Mouse (Mus musculus): ENCODE measurements around the gene Syt16. TPM values are rescaled to one million over a fixed set of nuclear protein-coding genes. Genes with fewer than 3 reads are reported as not detected.

The Syt16 gene
- polyA plus RNA-seq (2012; rRNA removed) (0.01 TPM in 1 of 2 replicates, not detected in the other), polyA plus RNA-seq (2014; fragmentation: Nextera tagmentation; extraction: Ambion mirVana) (0.04 TPM in 1 of 2 replicates, not detected in the other)

DNA sequence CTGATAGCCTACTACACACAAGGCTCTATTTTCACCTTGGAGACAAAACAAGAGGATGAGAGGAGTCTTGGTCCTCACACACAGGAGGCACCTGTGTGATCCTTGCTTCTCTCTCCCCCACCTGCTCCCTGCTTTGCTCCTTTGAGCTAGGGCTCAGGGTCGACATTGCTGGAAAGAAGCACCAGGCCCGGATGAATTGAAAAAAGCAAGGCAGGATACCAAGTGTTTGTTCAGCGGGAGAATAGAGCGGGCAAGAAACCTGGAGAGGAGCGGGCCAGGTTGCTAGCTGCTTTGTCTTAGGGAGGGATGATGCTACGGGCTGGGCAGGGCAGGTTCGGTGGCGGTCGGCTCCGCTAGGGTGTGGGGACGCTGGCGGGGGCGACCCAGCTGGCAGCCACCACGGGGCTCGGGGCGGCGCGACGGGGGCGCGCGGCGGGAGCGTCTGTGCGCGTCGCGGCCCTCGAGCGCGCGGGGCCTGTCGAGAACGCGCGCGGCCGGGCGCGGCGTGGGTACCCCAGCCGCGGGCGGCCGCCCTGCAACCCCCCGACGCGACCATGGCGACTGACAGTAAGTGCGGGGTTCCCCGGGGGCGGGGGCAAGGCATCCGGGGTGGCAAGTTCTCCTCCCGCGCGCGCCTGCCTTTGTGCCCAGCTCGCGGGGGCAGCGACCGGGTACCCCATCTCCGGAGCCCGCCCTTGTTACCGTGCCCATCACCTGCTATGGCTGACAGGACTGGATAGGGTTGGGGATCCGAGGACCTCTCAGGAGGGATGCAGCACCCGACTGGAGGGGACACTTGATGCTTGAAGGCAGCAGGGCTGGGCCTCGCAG is at the start of gene Syt16:
Syt16 (plus strand) TSS at position 365 of the 831 bp plus-strand sequence.
- ATAC-seq (ENCODE audit: insufficient read depth) (no peak), DNase-seq (ENCODE audit: low read depth in 3 of 3, low spot score in 3 of 3) (no peak)
- Histone ChIP-seq H3K27ac (no peak within 1 kb of the TSS), H3K9ac (replicated peaks) (no peak within 1 kb of the TSS), H3K4me1 (replicated peaks; ENCODE audit: control insufficient read depth in 2 of 2, insufficient read depth in 2 of 2, low read length in 1 of 2) (no peaks in the 10 kb centered on the region), H3K36me3 (replicated peaks; ENCODE audit: control insufficient read depth, insufficient read depth, low read depth) (no peaks in the 10 kb centered on the region), H3K4me2 (ENCODE audit: low read depth) (peak within 1 kb of the TSS; percentile 49), H3K27me3 (ENCODE audit: control insufficient read depth, insufficient read depth, low read length) (peaks cover 31% of the 10 kb centered on the region), H3K9me3 (ENCODE audit: control insufficient read depth, low read length) (no peaks in the 10 kb centered on the region), H3K4me3 (ENCODE audit: insufficient read depth in 1 of 2, low read depth in 2 of 2, low read length in 2 of 2) (peak within 1 kb of the TSS in 1 of 2 experiments; percentile 34; a peak in 2 of 4 replicates)
- 2% methylated on average over 65 of the region's 67 CpGs for WGBS (ENCODE audit: insufficient replicate concordance)
- TF ChIP-seq EP300 (IDR thresholded peaks at IDR 0.05; ENCODE audit: low read depth) = no peak
- no peak for TF ChIP-seq CTCF (IDR thresholded peaks at IDR 0.05; ENCODE audit: low read depth)

DNA sequence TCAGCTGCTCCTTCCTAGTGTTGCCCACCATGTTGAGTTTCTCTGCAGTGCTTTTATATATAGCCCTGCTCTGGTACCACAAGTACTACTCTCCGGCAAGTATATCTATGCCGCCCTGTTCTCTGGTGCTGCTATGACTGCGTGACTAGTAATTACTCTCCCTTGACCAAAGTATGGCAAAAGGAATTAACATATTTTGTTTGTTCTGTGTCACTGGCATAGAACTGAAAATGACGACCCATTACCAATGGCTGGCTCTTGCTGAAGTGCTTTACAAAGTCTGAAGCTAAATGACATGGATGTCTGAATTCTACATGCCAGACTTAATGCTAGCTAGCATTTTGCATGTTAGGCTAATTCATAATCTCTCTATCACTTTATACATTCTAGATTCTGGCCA is 49.0 kb upstream of the Syt16 start:
- Histone ChIP-seq H3K4me3 (ENCODE audit: insufficient read depth in 1 of 2, low read depth in 2 of 2, low read length in 2 of 2) (no peak overlapping the region), H3K4me1 (replicated peaks; ENCODE audit: control insufficient read depth in 2 of 2, insufficient read depth in 2 of 2, low read length in 1 of 2) (peaks cover 0 to 2% of the 10 kb centered on the region in 2 experiments; a peak in 3 of 4 replicates), H3K4me2 (ENCODE audit: low read depth) (no peak overlapping the region), H3K9ac (replicated peaks) (no peak overlapping the region), H3K9me3 (ENCODE audit: control insufficient read depth, low read length) (no peaks in the 10 kb centered on the region), H3K27me3 (ENCODE audit: control insufficient read depth, insufficient read depth, low read length) (peaks cover 4% of the 10 kb centered on the region; the same call in 1 of the 2 replicates), H3K27ac (no peak overlapping the region), H3K36me3 (replicated peaks; ENCODE audit: control insufficient read depth, insufficient read depth, low read depth) (peaks cover 11% of the 10 kb centered on the region)
- ATAC-seq (ENCODE audit: insufficient read depth) = no peak
- DNase-seq (ENCODE audit: low read depth in 3 of 3, low spot score in 3 of 3) = no peak
- no peak for TF ChIP-seq CTCF (IDR thresholded peaks at IDR 0.05; ENCODE audit: low read depth)
- WGBS (ENCODE audit: insufficient replicate concordance) = 87% methylated on average over 4 of the region's 4 CpGs

DNA sequence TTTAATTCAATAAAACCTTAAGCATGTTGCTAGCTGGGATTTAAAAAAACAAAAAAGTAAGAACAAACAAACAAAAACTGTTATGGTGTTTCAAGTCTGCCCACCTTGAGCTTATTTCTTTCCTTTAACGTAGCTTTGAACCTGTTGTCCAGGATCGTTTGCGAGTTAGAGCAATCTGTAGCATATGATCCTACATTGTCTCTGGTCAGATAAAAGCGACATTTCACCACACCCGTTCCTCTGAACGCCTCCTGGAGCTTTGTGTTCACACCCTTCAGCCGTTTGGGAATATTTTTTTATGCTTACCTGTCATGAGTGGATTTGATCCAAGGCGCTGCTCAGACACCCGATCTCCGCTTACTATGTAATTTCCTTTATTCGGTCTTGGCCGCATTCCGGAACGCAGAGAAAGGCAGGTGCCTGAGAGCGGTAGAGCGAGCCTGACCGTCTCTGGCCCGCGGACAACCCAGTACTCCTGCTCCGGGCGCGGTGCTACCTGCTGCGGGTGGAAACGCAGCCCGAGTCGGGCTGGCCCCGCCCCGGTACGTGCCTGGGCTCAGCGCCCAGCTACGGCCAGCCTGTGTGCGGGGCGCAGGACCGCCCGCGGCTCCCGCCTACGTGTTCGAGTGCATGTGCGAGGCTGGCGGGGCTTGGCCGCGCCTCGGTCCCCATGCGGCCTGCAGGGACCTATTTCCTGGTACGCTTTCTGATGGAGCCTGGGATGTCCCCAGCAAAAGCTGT is 48.0 kb upstream of the Syt16 start:
- DNase-seq (ENCODE audit: low read depth in 3 of 3, low spot score in 3 of 3) (no peak), ATAC-seq (ENCODE audit: insufficient read depth) (peak; percentile 50)
- Histone ChIP-seq H3K36me3 (replicated peaks; ENCODE audit: control insufficient read depth, insufficient read depth, low read depth) (peaks cover 8% of the 10 kb centered on the region; the same call in 1 of the 2 replicates), H3K4me3 (ENCODE audit: insufficient read depth in 1 of 2, low read depth in 2 of 2, low read length in 2 of 2) (peak overlapping the region; percentile 49 to 54), H3K27me3 (ENCODE audit: control insufficient read depth, insufficient read depth, low read length) (peaks cover 4% of the 10 kb centered on the region; the same call in 1 of the 2 replicates), H3K4me1 (replicated peaks; ENCODE audit: control insufficient read depth in 2 of 2, insufficient read depth in 2 of 2, low read length in 1 of 2) (peaks cover 0 to 10% of the 10 kb centered on the region in 2 experiments; a peak in 3 of 4 replicates), H3K27ac (no peak overlapping the region), H3K9ac (replicated peaks) (peak overlapping the region; percentile 54), H3K9me3 (ENCODE audit: control insufficient read depth, low read length) (no peaks in the 10 kb centered on the region), H3K4me2 (ENCODE audit: low read depth) (peak overlapping the region; percentile 68)
- no peak for TF ChIP-seq CTCF (IDR thresholded peaks at IDR 0.05; ENCODE audit: low read depth)
- no peak for TF ChIP-seq EP300 (IDR thresholded peaks at IDR 0.05; ENCODE audit: low read depth)
- 13% methylated on average over 46 of the region's 46 CpGs for WGBS (ENCODE audit: insufficient replicate concordance)

DNA sequence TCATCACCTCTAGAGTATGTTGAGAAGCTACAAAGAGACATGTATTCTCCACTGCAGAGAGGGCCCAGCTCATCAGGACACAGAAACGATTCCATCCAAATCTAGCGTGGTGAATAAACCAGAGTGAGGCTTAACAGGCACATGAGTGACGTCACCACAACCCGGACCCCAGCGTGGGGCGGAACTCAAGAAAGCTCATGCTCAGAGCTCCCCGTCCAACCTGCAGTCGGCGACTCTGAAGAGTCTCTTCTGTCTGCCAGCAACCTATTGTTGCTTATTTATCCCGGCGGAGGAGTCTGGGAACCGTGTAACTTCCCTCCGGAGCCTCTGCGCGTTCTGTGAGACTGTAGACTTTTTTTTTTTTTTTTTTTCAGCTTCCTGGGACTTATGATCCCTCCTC is 44.6 kb upstream of the Syt16 start:
- Histone ChIP-seq H3K9ac (replicated peaks) (peak overlapping the region; percentile 59), H3K4me2 (ENCODE audit: low read depth) (peak overlapping the region; percentile 81), H3K27me3 (ENCODE audit: control insufficient read depth, insufficient read depth, low read length) (peaks cover 4% of the 10 kb centered on the region; the same call in 1 of the 2 replicates), H3K4me1 (replicated peaks; ENCODE audit: control insufficient read depth in 2 of 2, insufficient read depth in 2 of 2, low read length in 1 of 2) (peaks cover 0 to 13% of the 10 kb centered on the region in 2 experiments; a peak in 3 of 4 replicates), H3K9me3 (ENCODE audit: control insufficient read depth, low read length) (no peaks in the 10 kb centered on the region), H3K27ac (no peak overlapping the region), H3K4me3 (ENCODE audit: insufficient read depth in 1 of 2, low read depth in 2 of 2, low read length in 2 of 2) (peak overlapping the region; percentile 48 to 50; a peak in 3 of 4 replicates), H3K36me3 (replicated peaks; ENCODE audit: control insufficient read depth, insufficient read depth, low read depth) (no peaks in the 10 kb centered on the region)
- no peak for TF ChIP-seq EP300 (IDR thresholded peaks at IDR 0.05; ENCODE audit: low read depth)
- TF ChIP-seq CTCF (IDR thresholded peaks at IDR 0.05; ENCODE audit: low read depth) = no peak
- 11% methylated on average over 15 of the region's 15 CpGs for WGBS (ENCODE audit: insufficient replicate concordance)
- peak in 1 of 3 experiments; percentile 31 for DNase-seq (ENCODE audit: low read depth in 3 of 3, low spot score in 3 of 3)
- ATAC-seq (ENCODE audit: insufficient read depth) = no peak
